Mouse (Mus musculus): Measurements from ENCODE around the gene Rapgef1. TPM values are rescaled to one million over a fixed set of nuclear protein-coding genes. Genes with fewer than 3 reads are reported as not detected.

The Rapgef1 gene
- 44.7 and 71.2 TPM in 2 replicates for polyA plus RNA-seq (2012; ENCODE audit: low replicate concordance)

DNA sequence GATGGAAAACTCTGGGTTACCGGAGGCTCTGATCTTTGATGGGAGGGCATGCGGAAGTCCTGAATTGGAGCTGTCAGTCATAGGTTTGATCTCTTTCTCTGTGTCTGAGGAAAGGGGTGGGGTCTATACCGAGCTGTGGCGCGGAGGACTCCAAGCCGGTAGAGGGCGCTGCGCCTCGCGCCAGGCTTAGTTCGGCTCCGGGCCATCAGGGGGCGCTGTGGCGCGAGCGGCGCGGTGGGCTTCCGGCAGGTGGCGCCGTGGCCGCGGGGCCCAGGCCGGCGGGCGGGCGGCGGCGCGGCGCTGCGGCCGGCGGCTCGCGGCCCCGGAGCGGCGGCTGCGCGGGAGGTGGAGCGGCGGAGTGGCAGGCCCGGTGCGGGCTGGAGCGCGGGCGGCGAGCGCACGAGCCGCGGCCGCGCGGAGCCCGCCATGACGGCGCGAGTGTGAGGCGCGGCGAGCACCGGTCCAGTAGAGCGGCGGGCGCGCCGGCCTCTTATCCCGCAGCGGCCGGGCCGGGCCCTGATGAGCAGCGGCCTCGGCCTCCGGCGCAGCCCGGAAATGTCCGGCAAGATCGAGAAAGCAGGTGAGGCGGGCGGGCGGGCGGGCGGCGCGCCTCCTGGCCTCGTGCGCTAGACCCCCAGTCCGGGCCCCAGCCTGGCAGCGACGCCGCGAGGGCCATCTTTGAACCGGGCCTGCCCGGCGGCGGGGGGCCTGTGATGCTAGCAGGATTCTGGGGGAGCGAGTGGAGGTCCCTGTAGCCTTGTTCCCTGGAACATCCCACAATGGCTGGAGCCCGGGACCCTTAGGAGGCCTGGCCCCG lies at the start of gene Rapgef1:
Gene Rapgef1 (plus strand): TSS at position 237 of the 817 bp plus-strand sequence.

DNA sequence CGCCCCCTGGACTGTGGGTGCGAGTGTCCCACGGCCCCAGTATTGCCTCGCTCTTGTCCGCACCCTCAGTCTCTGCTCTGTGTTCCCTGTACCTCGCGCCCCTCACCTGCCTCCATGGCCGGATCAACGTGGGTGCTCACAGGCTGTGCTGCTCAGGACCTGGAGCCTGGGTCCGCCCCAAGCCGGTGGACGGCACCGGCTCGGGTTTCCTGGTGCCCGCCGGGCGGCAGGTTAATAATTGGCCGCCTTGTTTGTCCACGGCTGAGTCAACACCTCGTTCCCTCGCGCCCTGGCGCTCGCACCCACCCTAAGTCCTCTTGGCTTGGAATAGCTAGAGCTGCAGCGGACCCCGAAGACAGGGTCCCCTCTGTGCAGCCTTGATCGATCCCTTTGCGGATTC lies 132.0 kb downstream of the Rapgef1 start, which contains the start of gene Gm13420:
Gene Gm13420 (minus strand): TSS at position 189 of the 400 bp plus-strand sequence.

DNA sequence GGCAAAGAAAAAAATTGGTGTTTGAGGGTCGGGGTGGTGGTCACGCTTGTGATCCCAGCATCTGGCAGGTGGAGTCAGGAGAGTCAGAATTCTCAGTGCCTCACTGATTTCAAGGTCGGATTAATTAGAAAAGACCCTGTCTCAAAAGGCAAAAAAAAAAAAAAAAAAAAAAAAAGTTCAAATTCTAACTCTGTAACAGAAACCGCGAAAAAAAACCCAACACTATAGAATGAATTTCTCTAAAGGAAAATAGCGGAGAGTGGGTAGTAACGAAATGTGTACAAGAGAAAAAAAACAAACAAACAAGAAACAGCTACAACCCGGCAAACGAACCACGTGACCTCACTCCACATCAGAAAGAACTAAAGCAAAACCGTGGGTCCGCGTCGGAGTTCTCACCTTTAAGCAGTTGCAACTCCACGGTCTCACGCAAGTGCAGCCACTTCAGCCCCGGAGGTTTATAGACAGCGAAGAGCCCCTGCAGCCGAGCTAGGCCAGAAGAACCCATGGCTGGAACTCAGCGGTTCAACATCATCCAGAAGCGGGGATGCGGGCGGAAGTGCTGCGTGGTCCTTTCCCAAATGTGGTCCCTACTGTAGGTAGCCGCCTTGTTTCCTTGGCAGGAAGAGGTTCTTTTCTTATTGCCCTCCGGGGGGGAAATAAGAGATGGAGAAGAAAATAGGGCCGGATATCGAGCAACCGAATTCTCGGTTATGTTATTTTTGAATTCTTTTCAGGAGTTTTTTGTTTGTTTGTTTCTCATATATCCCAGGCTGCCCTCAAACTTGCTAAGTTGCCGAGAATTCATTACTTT lies 167.8 kb downstream of the Rapgef1 start, which contains the start of gene Coq4:
Gene Coq4 (plus strand): TSS at position 390 of the 814 bp plus-strand sequence.

DNA sequence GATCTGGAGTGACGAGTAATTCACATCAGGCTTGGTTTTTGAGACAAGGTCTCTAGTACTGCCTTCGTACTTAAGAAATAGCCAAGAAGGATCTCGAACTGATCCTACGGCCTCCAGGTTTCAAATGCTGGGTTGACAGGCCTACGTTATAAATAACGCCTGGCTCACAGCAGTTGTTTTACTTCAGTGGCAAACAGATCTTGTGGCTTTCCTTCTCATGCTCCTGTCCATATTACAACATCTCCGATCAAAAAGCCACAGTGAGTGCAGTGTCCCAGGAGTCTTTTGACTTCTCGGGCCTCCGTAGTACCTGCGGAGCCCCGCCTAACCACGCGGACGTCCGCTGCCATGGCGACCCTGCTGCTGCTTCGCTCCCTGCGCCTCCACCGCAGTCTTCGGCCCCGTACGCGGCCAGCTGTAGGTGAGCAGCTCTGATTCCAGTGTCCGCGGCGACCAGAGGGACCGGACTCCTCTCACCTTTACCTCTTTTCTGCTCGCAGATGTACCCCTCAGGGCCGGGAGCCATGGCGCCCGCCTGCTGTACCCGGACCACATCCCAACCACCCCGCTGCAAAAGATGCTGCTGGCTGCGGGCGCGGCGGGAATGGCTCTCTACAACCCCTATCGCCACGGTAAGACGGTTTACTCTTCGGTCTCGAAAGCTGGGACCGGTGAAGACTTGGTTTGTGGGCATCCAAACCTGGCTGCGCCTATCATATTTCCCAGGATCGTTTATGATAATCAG lies 168.6 kb downstream of the Rapgef1 start, which contains the start of gene Trub2:
Gene Trub2 (minus strand): TSS at position 566 of the 745 bp plus-strand sequence.

Other genes with a start within 250 kb of the Rapgef1 start
- gene Gm13420, start 132.0 kb downstream of the Rapgef1 start, polyA plus RNA-seq (2012; ENCODE audit: low replicate concordance): not detected in 2 replicates
- gene Gm13547, start 139.6 kb downstream of the Rapgef1 start, polyA plus RNA-seq (2012; ENCODE audit: low replicate concordance): not detected in 2 replicates
- 225 and 252 TPM in 2 replicates for gene Coq4, start 167.8 kb downstream of the Rapgef1 start, polyA plus RNA-seq (2012; ENCODE audit: low replicate concordance)
- 6.8 and 10.6 TPM in 2 replicates for gene Trub2, start 168.8 kb downstream of the Rapgef1 start, polyA plus RNA-seq (2012; ENCODE audit: low replicate concordance)
- gene Slc27a4, start 182.9 kb downstream of the Rapgef1 start, polyA plus RNA-seq (2012; ENCODE audit: low replicate concordance): 4.4 and 9.2 TPM in 2 replicates
- gene Urm1, start 200.4 kb downstream of the Rapgef1 start, polyA plus RNA-seq (2012; ENCODE audit: low replicate concordance): 39.2 and 138 TPM in 2 replicates
- 28.2 and 106 TPM in 2 replicates for gene Cercam, start 249.4 kb downstream of the Rapgef1 start, polyA plus RNA-seq (2012; ENCODE audit: low replicate concordance)

All from leukemia stem cell, adult 10-12 weeks (primary cell).